Mouse (Mus musculus) testis, adult 2 months (tissue): ENCODE results near the gene Col6a3.

Experiments used
- CTCF ChIP-seq: fragments of 200-500 bp; IDR thresholded peaks from 2 replicates; pipeline ENCODE4 v1.5.1; 2012; ENCODE audit warnings: low read depth, mild to moderate bottlenecking, inconsistent platforms, low read length, moderate library complexity; ENCODE audit not compliant: control insufficient read depth, insufficient read depth, insufficient replicate concordance
- POLR2A ChIP-seq: fragments of 200-500 bp; IDR thresholded peaks from 2 replicates; pipeline ENCODE4 v1.6.1; 2012; ENCODE audit warnings: low read depth, mild to moderate bottlenecking, inconsistent platforms, low read length, moderate library complexity; ENCODE audit not compliant: control insufficient read depth

DNA sequence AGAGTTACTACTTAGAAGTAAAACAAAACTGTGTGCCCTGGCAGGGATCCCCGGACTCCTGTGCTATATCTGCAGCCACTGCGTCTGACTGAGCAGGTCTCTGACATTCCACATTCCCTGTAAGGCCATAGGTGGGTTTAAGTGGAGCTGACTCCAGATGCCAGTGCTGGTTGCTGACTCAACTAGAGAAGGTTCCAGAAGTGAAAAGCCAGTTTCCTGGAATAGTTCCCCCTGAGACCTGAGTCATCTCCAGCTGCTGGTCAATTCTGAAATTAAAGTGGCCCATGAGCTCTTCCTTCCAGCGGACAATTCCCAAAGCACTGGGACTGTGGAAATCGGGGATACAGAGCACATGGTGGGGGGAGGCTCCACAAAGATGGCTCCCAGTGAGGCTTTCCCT is 5.1 kb downstream of the Col6a3 start:
- no peak for TF ChIP-seq CTCF
- no peak for TF ChIP-seq POLR2A
